10 mouse cellular contexts compared by ENCODE assay signal in genomic region chr5:66200044-66200443, GRCm38 (mm10). TPM values are rescaled to one million over a fixed set of nuclear protein-coding genes. Genes with fewer than 3 reads are reported as not detected.
DNase-seq lines count a peak whose midpoint lies in the region; ATAC-seq and TF ChIP-seq lines count a peak whose summit lies in the region.
"Had no signal": no experiment of that assay in that cellular context is flagged by ENCODE, and none has a peak within 500 bp of the region (broad histone marks: within the 10 kb centered on the region; RNA-seq: fewer than 3 reads in every experiment).

No protein-coding gene starts in this region.

- H3K4me3 ChIP-seq in intestine, embryonic 15.5 days (replicated peaks) = no peak overlapping the region
- no peak overlapping the region for H3K4me3 ChIP-seq in stomach, embryonic 16.5 days (replicated peaks; ENCODE audit: low read length)
- H3K4me3 ChIP-seq in forebrain, embryonic 12.5 days (replicated peaks) = no peak overlapping the region
- H3K4me3 ChIP-seq: limb, embryonic 13.5 days had no signal

- POLR2A ChIA-PET in Patski (lab: Charles Lee) = interaction anchor here (0.7 to 1.1 kb wide), 2 partner anchors 56 to 158 kb away, joined by 3 to 4 read pairs; no protein-coding TSS in a partner anchor

- no peaks in the 10 kb centered on the region for H3K9me3 ChIP-seq in intestine, embryonic 15.5 days
- no peaks in the 10 kb centered on the region for H3K9me3 ChIP-seq in stomach, embryonic 16.5 days (replicated peaks; ENCODE audit: control insufficient read depth, low read length)
- H3K9me3 ChIP-seq in forebrain, embryonic 12.5 days = no peaks in the 10 kb centered on the region
- H3K9me3 ChIP-seq: limb, embryonic 13.5 days had no signal

- H3K9ac ChIP-seq in intestine, embryonic 15.5 days = no peak overlapping the region
- H3K9ac ChIP-seq in stomach, embryonic 16.5 days (ENCODE audit: low read length) = no peak overlapping the region
- H3K9ac ChIP-seq in forebrain, embryonic 12.5 days = no peak overlapping the region
- H3K9ac ChIP-seq: limb, embryonic 13.5 days had no signal

- CTCF ChIA-PET in Patski (lab: Charles Lee) = interaction anchor here (0.7 to 1.9 kb wide), 6 partner anchors 12 to 115 kb away, joined by 3 to 8 read pairs (median 3); no protein-coding TSS in a partner anchor

- ATAC-seq in Patski = peak; percentile 95
- ATAC-seq in intestine, embryonic 15.5 days = peak; percentile 80
- peak; percentile 79; the same call in 1 of the 2 replicates for ATAC-seq in stomach, embryonic 16.5 days (ENCODE audit: insufficient read depth, low FRiP score)
- no peak for ATAC-seq in forebrain, embryonic 12.5 days (ENCODE audit: low FRiP score)

- H3K27me3 ChIP-seq in Patski = no peaks in the 10 kb centered on the region
- H3K27me3 ChIP-seq in intestine, embryonic 15.5 days (replicated peaks) = no peaks in the 10 kb centered on the region
- no peaks in the 10 kb centered on the region for H3K27me3 ChIP-seq in stomach, embryonic 16.5 days (ENCODE audit: control insufficient read depth, insufficient read depth, low read length)
- no peaks in the 10 kb centered on the region for H3K27me3 ChIP-seq in forebrain, embryonic 12.5 days
- H3K27me3 ChIP-seq: limb, embryonic 13.5 days had no signal

- 40% methylated on average over 10 of the region's 10 CpGs for WGBS in intestine, embryonic 15.5 days
- 36% methylated on average over 10 of the region's 10 CpGs for WGBS in stomach, embryonic 16.5 days
- 82% methylated on average over 10 of the region's 10 CpGs for WGBS in forebrain, embryonic 12.5 days

- no peaks in the 10 kb centered on the region for H3K36me3 ChIP-seq in intestine, embryonic 15.5 days
- no peaks in the 10 kb centered on the region for H3K36me3 ChIP-seq in stomach, embryonic 16.5 days (ENCODE audit: control insufficient read depth, insufficient read depth, low read length)
- no peaks in the 10 kb centered on the region for H3K36me3 ChIP-seq in forebrain, embryonic 12.5 days (replicated peaks)
- H3K36me3 ChIP-seq: limb, embryonic 13.5 days had no signal

- DNase-seq in gastrocnemius, postnatal 10 days = peak; percentile 10
- DNase-seq in gastrocnemius, adult 18-20 months (ENCODE audit: low spot score) = no peak
- peak; percentile 85 for DNase-seq in Patski (ENCODE audit: low read depth, low spot score)
- no peak for DNase-seq in cerebellum, adult 18-20 months
- no peak for DNase-seq in kidney, postnatal 25 days
- DNase-seq: cerebellum, postnatal 25 days had no signal

- no peak overlapping the region for H3K4me2 ChIP-seq in intestine, embryonic 15.5 days (replicated peaks)
- H3K4me2 ChIP-seq in stomach, embryonic 16.5 days (ENCODE audit: low read depth, low read length) = no peak overlapping the region
- no peak overlapping the region for H3K4me2 ChIP-seq in forebrain, embryonic 12.5 days
- H3K4me2 ChIP-seq: limb, embryonic 13.5 days had no signal

- H3K27ac ChIP-seq in intestine, embryonic 15.5 days = no peak overlapping the region
- H3K27ac ChIP-seq in stomach, embryonic 16.5 days (ENCODE audit: low read length) = no peak overlapping the region
- H3K27ac ChIP-seq in forebrain, embryonic 12.5 days = no peak overlapping the region
- H3K27ac ChIP-seq: limb, embryonic 13.5 days had no signal

- no peak for TF ChIP-seq CTCF in Patski (IDR thresholded peaks at IDR 0.05)

- H3K4me1 ChIP-seq in intestine, embryonic 15.5 days (replicated peaks) = 0 out of 2 replicates have a peak, but pooled peaks cover 3% of the 10 kb centered on the region
- H3K4me1 ChIP-seq in stomach, embryonic 16.5 days (ENCODE audit: control insufficient read depth, insufficient read depth, low read length) = no peaks in the 10 kb centered on the region
- no peaks in the 10 kb centered on the region for H3K4me1 ChIP-seq in forebrain, embryonic 12.5 days
- H3K4me1 ChIP-seq: limb, embryonic 13.5 days had no signal

- in situ Hi-C loops in Patski (cut with MboI; ENCODE audit: low pct_unique_long_range_greater_than_20kb) = no loop called here

RNA-seq across cellular contexts. Expression of gene Rbm47, which starts 27.1 kb away (rescaled TPM):
- 1 to 10 TPM; 1.7 to 2.2 TPM for total RNA-seq in gastrocnemius, postnatal 10 days (2021)
- total RNA-seq in gastrocnemius, adult 18-20 months (2021) = under 1 TPM; 0.57 to 0.66 TPM
- 33.4 TPM for polyA plus RNA-seq in Patski (2021)
- polyA plus RNA-seq in intestine, embryonic 15.5 days (2015; fragmentation: Nextera tagmentation; extraction: Ambion mirVana) = 129 and 133 TPM in 2 replicates
- polyA plus RNA-seq in stomach, embryonic 16.5 days (2015; fragmentation: Nextera tagmentation; extraction: Ambion mirVana) = 79.1 and 84.6 TPM in 2 replicates
- 4.4 and 6.4 TPM in 2 replicates for polyA plus RNA-seq in forebrain, embryonic 12.5 days (2016; fragmentation: Nextera tagmentation; extraction: Ambion mirVana)

RNA-seq across cellular contexts. Expression of gene Nsun7, which starts 59.7 kb away (rescaled TPM):
- under 1 TPM; 0.19 to 0.20 TPM for total RNA-seq in gastrocnemius, postnatal 10 days (2021)
- total RNA-seq in gastrocnemius, adult 18-20 months (2021) = under 1 TPM in 1 of 2 experiments, not detected in 1; 0.18 TPM
- polyA plus RNA-seq in Patski (2021) = 1.3 TPM
- 0.14 and 0.27 TPM in 2 replicates for polyA plus RNA-seq in intestine, embryonic 15.5 days (2015; fragmentation: Nextera tagmentation; extraction: Ambion mirVana)
- polyA plus RNA-seq in stomach, embryonic 16.5 days (2015; fragmentation: Nextera tagmentation; extraction: Ambion mirVana) = 0.16 and 0.26 TPM in 2 replicates
- polyA plus RNA-seq in forebrain, embryonic 12.5 days (2016; fragmentation: Nextera tagmentation; extraction: Ambion mirVana) = 1.2 and 1.9 TPM in 2 replicates

Comparison
In these comparisons a context has a peak if more than half of its experiments do, and no peak if none do; other contexts are left out.
1. DNase-seq: peak in gastrocnemius, postnatal 10 days (single experiment) and Patski (single experiment); none in gastrocnemius, adult 18-20 months (single experiment), cerebellum, adult 18-20 months (0 of 2) and kidney, postnatal 25 days (0 of 2).